Mouse (Mus musculus) heart, postnatal 10 days (tissue): ENCODE measurements around the gene Fgd6. TPM values are rescaled to one million over a fixed set of nuclear protein-coding genes. Genes with fewer than 3 reads are reported as not detected.

Source experiments
- DNase-seq, 2 experiments: peaks; one replicate each; pipeline ENCODE4 v3.0.0; 2021
- intact Hi-C: fragments of 180-260 bp; cut with DNase I; formaldehyde crosslinking; loops from one replicate; pipeline ENCODE4 v1.15.1; 2025
- total RNA-seq, 2 experiments: library from RNA; stranded (reverse); gene quantifications; 2 replicates each; pipeline ENCODE4 v1.2.3; 2021

Fgd6 gene
- total RNA-seq, 2 experiments from 2014 or later: 5.9 to 6.0 TPM

- intact Hi-C loops: no loop called here
- DNase-seq: no peak
Observed at GRCm38 (mm10) chr10:94086315-94086714, 50.5 kb downstream of the Fgd6 start.

- no peak for DNase-seq
- intact Hi-C loops: no loop called here
Observed at GRCm38 (mm10) chr10:94087367-94088077, 51.7 kb downstream of the Fgd6 start.

GRCm38 (mm10) chr10:94090032-94090431, 54.2 kb downstream of the Fgd6 start:
- intact Hi-C loops: no loop called here

GRCm38 (mm10) chr10:94093534-94093933, 57.7 kb downstream of the Fgd6 start:
- no peak for DNase-seq
- intact Hi-C loops: no loop called here

More at GRCm38 (mm10) chr10:94090032-94090431, 54.2 kb downstream of the Fgd6 start:
- no peak for DNase-seq

GRCm38 (mm10) chr10:94095743-94096465, 60.1 kb downstream of the Fgd6 start:
- intact Hi-C loops: no loop called here
- DNase-seq: no peak

GRCm38 (mm10) chr10:94097081-94097845, 61.5 kb downstream of the Fgd6 start:
- intact Hi-C loops: no loop called here
- DNase-seq: no peak

- DNase-seq: no peak
- intact Hi-C loops: no loop called here
Observed at GRCm38 (mm10) chr10:94098100-94098499, 62.3 kb downstream of the Fgd6 start.

- intact Hi-C loops: no loop called here
- no peak for DNase-seq
Observed at GRCm38 (mm10) chr10:94105498-94105897, 69.7 kb downstream of the Fgd6 start.

- peak; percentile 37 to 45 for DNase-seq
- intact Hi-C loops: no loop called here
Observed at GRCm38 (mm10) chr10:94107168-94107567, 71.4 kb downstream of the Fgd6 start.

GRCm38 (mm10) chr10:94107607-94108006, 71.8 kb downstream of the Fgd6 start:
- intact Hi-C loops: no loop called here
- DNase-seq: no peak

GRCm38 (mm10) chr10:94108791-94109190, 73.0 kb downstream of the Fgd6 start:
- intact Hi-C loops: no loop called here

GRCm38 (mm10) chr10:94110834-94111754, 75.3 kb downstream of the Fgd6 start:
- intact Hi-C loops: no loop called here

More at GRCm38 (mm10) chr10:94108791-94109190, 73.0 kb downstream of the Fgd6 start:
- DNase-seq: no peak

GRCm38 (mm10) chr10:94112207-94112606, 76.4 kb downstream of the Fgd6 start:
- intact Hi-C loops: no loop called here
- DNase-seq: no peak

More at GRCm38 (mm10) chr10:94110834-94111754, 75.3 kb downstream of the Fgd6 start:
- DNase-seq: no peak

- intact Hi-C loops: loop anchor here (1.0 to 2.0 kb wide), 4 partner anchors 80 to 297 kb away; partner anchors contain the start of gene Fgd6
- DNase-seq: peak; percentile 89 to 92
Observed at GRCm38 (mm10) chr10:94115893-94116599, 80.2 kb downstream of the Fgd6 start.

GRCm38 (mm10) chr10:94116781-94117340, 81.1 kb downstream of the Fgd6 start:
- intact Hi-C loops: loop anchor here (1.0 to 2.0 kb wide), 4 partner anchors 81 to 298 kb away; partner anchors contain the start of gene Fgd6
- DNase-seq: peak in 1 of 2 experiments; percentile 36

GRCm38 (mm10) chr10:94117916-94118315, 82.1 kb downstream of the Fgd6 start:
- intact Hi-C loops: loop anchor here (2.0 kb wide), 3 partner anchors 105 to 299 kb away; no protein-coding TSS in a partner anchor
- DNase-seq: no peak

GRCm38 (mm10) chr10:94118993-94119392, 83.2 kb downstream of the Fgd6 start:
- intact Hi-C loops: no loop called here

GRCm38 (mm10) chr10:94120676-94121075, 84.9 kb downstream of the Fgd6 start:
- intact Hi-C loops: no loop called here
- DNase-seq: no peak

More at GRCm38 (mm10) chr10:94118993-94119392, 83.2 kb downstream of the Fgd6 start:
- no peak for DNase-seq

GRCm38 (mm10) chr10:94122595-94122994, 86.8 kb downstream of the Fgd6 start:
- intact Hi-C loops: no loop called here

More at GRCm38 (mm10) chr10:94122595-94122994, 86.8 kb downstream of the Fgd6 start:
- no peak for DNase-seq
